Mouse (Mus musculus): ENCODE results near the gene Npdc1. TPM values are rescaled to one million over a fixed set of nuclear protein-coding genes. Genes with fewer than 3 reads are reported as not detected.

Npdc1 gene
- total and polyA plus RNA-seq, 3 experiments = not detected

- no peak for DNase-seq (ENCODE audit: low read depth, low spot score)
- Histone ChIP-seq H3K4me1 (ENCODE audit: control insufficient read depth in 1 of 2, insufficient read depth in 2 of 2, low read length in 2 of 2) (peaks cover 3 to 11% of the 10 kb centered on the region in 2 experiments; a peak in 3 of 4 replicates), H3K79me2 (ENCODE audit: control insufficient read depth, insufficient read depth, low read length, poor library complexity) (no peaks in the 10 kb centered on the region), H3K9me3 (replicated peaks; ENCODE audit: insufficient read depth, low read length) (no peaks in the 10 kb centered on the region), H3K9ac (ENCODE audit: control insufficient read depth, low read depth, low read length, poor library complexity, severe bottlenecking) (no peak overlapping the region), H3K4me3 (ENCODE audit: control insufficient read depth in 1 of 2, insufficient read depth in 1 of 2, low read depth in 2 of 2, low read length in 2 of 2) (no peak overlapping the region), H3K36me3 (ENCODE audit: control insufficient read depth in 1 of 2, insufficient read depth in 2 of 2, low read length in 2 of 2) (peaks cover 0 to 3% of the 10 kb centered on the region in 2 experiments; a peak in 2 of 4 replicates), H3K27ac (ENCODE audit: control insufficient read depth, low read depth, low read length) (no peak overlapping the region), H3K27me3 (ENCODE audit: control insufficient read depth in 1 of 2, insufficient read depth in 2 of 2, low read length in 2 of 2) (no peaks in the 10 kb centered on the region)
- TF ChIP-seq ZC3H11A (IDR thresholded peaks at IDR 0.05; ENCODE audit: low read depth, low read length) (no peak), MAFK (IDR thresholded peaks at IDR 0.05; ENCODE audit: borderline replicate concordance, low read depth, low read length) (no peak), GABPA (IDR thresholded peaks at IDR 0.05; ENCODE audit: low read depth, low read length) (no peak), MAZ (IDR thresholded peaks at IDR 0.05; ENCODE audit: low read depth, low read length) (no peak), NELFE (IDR thresholded peaks at IDR 0.05; ENCODE audit: low read depth, low read length) (no peak)
Observed at GRCm38 (mm10) chr2:25363478-25364178, 35.5 kb upstream of the Npdc1 start.

GRCm38 (mm10) chr2:25364313-25364712, 34.8 kb upstream of the Npdc1 start:
- Histone ChIP-seq H3K9me3 (replicated peaks; ENCODE audit: insufficient read depth, low read length) (no peaks in the 10 kb centered on the region), H3K36me3 (ENCODE audit: control insufficient read depth in 1 of 2, insufficient read depth in 2 of 2, low read length in 2 of 2) (peaks cover 0 to 3% of the 10 kb centered on the region in 2 experiments; a peak in 2 of 4 replicates), H3K4me1 (ENCODE audit: control insufficient read depth in 1 of 2, insufficient read depth in 2 of 2, low read length in 2 of 2) (peaks cover 3 to 11% of the 10 kb centered on the region in 2 experiments; a peak in 3 of 4 replicates), H3K27me3 (ENCODE audit: control insufficient read depth in 1 of 2, insufficient read depth in 2 of 2, low read length in 2 of 2) (no peaks in the 10 kb centered on the region), H3K27ac (ENCODE audit: control insufficient read depth, low read depth, low read length) (no peak overlapping the region), H3K4me3 (ENCODE audit: control insufficient read depth in 1 of 2, insufficient read depth in 1 of 2, low read depth in 2 of 2, low read length in 2 of 2) (peak overlapping the region in 1 of 2 experiments; percentile 76; a peak in 1 of 4 replicates), H3K9ac (ENCODE audit: control insufficient read depth, low read depth, low read length, poor library complexity, severe bottlenecking) (peak overlapping the region; percentile 68; the same call in 1 of the 2 replicates), H3K79me2 (ENCODE audit: control insufficient read depth, insufficient read depth, low read length, poor library complexity) (no peaks in the 10 kb centered on the region)
- TF ChIP-seq CHD1 (IDR thresholded peaks at IDR 0.05; ENCODE audit: low read depth, low read length) (no peak), UBTF (IDR thresholded peaks at IDR 0.05; ENCODE audit: borderline replicate concordance, insufficient read depth, low read depth, low read length) (no peak), E2F4 (IDR thresholded peaks at IDR 0.05; ENCODE audit: borderline replicate concordance, low read depth, low read length) (no peak), ZNF384 (IDR thresholded peaks at IDR 0.05; ENCODE audit: low read depth, low read length) (no peak), MEF2A (IDR thresholded peaks at IDR 0.05; ENCODE audit: extremely low read depth, insufficient replicate concordance, low read depth, low read length, poor library complexity, severe bottlenecking) (no peak), ZKSCAN1 (IDR thresholded peaks at IDR 0.05; ENCODE audit: low read depth, low read length) (no peak), GABPA (IDR thresholded peaks at IDR 0.05; ENCODE audit: low read depth, low read length) (no peak), POLR2A (IDR thresholded peaks at IDR 0.05; ENCODE audit: control insufficient read depth in 1 of 2, insufficient read depth in 1 of 2, low read depth in 1 of 2, low read length in 2 of 2, poor library complexity in 1 of 2) (no peak)
- no peak for DNase-seq (ENCODE audit: low read depth, low spot score)

GRCm38 (mm10) chr2:25364761-25365090, 34.4 kb upstream of the Npdc1 start:
- H3K4me3 ChIP-seq (ENCODE audit: control insufficient read depth in 1 of 2, insufficient read depth in 1 of 2, low read depth in 2 of 2, low read length in 2 of 2) = peak overlapping the region; percentile 76 to 91
- peak overlapping the region; percentile 68 for H3K9ac ChIP-seq (ENCODE audit: control insufficient read depth, low read depth, low read length, poor library complexity, severe bottlenecking)
- peaks cover 0 to 3% of the 10 kb centered on the region in 2 experiments; a peak in 2 of 4 replicates for H3K36me3 ChIP-seq (ENCODE audit: control insufficient read depth in 1 of 2, insufficient read depth in 2 of 2, low read length in 2 of 2)
- DNase-seq (ENCODE audit: low read depth, low spot score) = no peak
- H3K27ac ChIP-seq (ENCODE audit: control insufficient read depth, low read depth, low read length) = no peak overlapping the region
- peaks cover 3 to 11% of the 10 kb centered on the region in 2 experiments; a peak in 3 of 4 replicates for H3K4me1 ChIP-seq (ENCODE audit: control insufficient read depth in 1 of 2, insufficient read depth in 2 of 2, low read length in 2 of 2)
- H3K9me3 ChIP-seq (replicated peaks; ENCODE audit: insufficient read depth, low read length) = no peaks in the 10 kb centered on the region
- H3K27me3 ChIP-seq (ENCODE audit: control insufficient read depth in 1 of 2, insufficient read depth in 2 of 2, low read length in 2 of 2) = no peaks in the 10 kb centered on the region
- no peaks in the 10 kb centered on the region for H3K79me2 ChIP-seq (ENCODE audit: control insufficient read depth, insufficient read depth, low read length, poor library complexity)
- TF ChIP-seq ETS1 (IDR thresholded peaks at IDR 0.05; ENCODE audit: low read depth, low read length) = no peak
- TF ChIP-seq TCF12 (IDR thresholded peaks at IDR 0.05; ENCODE audit: low read depth, low read length) = no peak
- TF ChIP-seq USF2 (IDR thresholded peaks at IDR 0.05; ENCODE audit: borderline replicate concordance in 1 of 2, insufficient read depth in 1 of 2, low read depth in 1 of 2, low read length in 2 of 2) = no peak
- TF ChIP-seq HCFC1 (IDR thresholded peaks at IDR 0.05; ENCODE audit: low read depth, low read length) = no peak
- TF ChIP-seq JUND (IDR thresholded peaks at IDR 0.05; ENCODE audit: low read depth, low read length) = no peak
- TF ChIP-seq E2F4 (IDR thresholded peaks at IDR 0.05; ENCODE audit: borderline replicate concordance, low read depth, low read length) = no peak
- no peak for TF ChIP-seq TAL1 (IDR thresholded peaks at IDR 0.05; ENCODE audit: low read length)
- TF ChIP-seq UBTF (IDR thresholded peaks at IDR 0.05; ENCODE audit: borderline replicate concordance, insufficient read depth, low read depth, low read length) = no peak
- TF ChIP-seq MAZ (IDR thresholded peaks at IDR 0.05; ENCODE audit: low read depth, low read length) = no peak
- TF ChIP-seq ZKSCAN1 (IDR thresholded peaks at IDR 0.05; ENCODE audit: low read depth, low read length) = no peak
- TF ChIP-seq MYC (IDR thresholded peaks at IDR 0.05; ENCODE audit: low read depth, low read length) = no peak
- TF ChIP-seq MXI1 (IDR thresholded peaks at IDR 0.05; ENCODE audit: low read depth, low read length) = no peak
- TF ChIP-seq ZNF384 (IDR thresholded peaks at IDR 0.05; ENCODE audit: low read depth, low read length) = no peak
- no peak for TF ChIP-seq MAFK (IDR thresholded peaks at IDR 0.05; ENCODE audit: borderline replicate concordance, low read depth, low read length)
- no peak for TF ChIP-seq KAT2A (conservative IDR thresholded peaks at IDR 0.05; ENCODE audit: low read depth, low read length)
- TF ChIP-seq MAX (IDR thresholded peaks at IDR 0.05; ENCODE audit: low read length) = no peak
